Mouse (Mus musculus) kidney, adult 2 months (tissue): ENCODE measurements at regions not wholly inside any gene's neighbourhood (a gene's known extent, or its start where the extent isn't known, plus 50 kb on each side); places are given as distances from the start of the nearest gene placed in this dataset.

ENCODE experiments used
- CTCF ChIP-seq: fragments of 200-500 bp; conservative IDR thresholded peaks from 2 replicates; pipeline ENCODE4 v1.5.1; 2011; ENCODE audit warnings: low read depth, mild to moderate bottlenecking, control low read depth, low read length, moderate library complexity, mixed read lengths; ENCODE audit not compliant: insufficient read depth, insufficient read length
- POLR2A ChIP-seq: fragments of 200-500 bp; IDR thresholded peaks from one replicate; pipeline ENCODE4 v1.6.1; 2011; ENCODE audit warnings: low read depth, low read length, control low read depth

- no peak for TF ChIP-seq POLR2A
- TF ChIP-seq CTCF = no peak
These were observed 1170.5 kb downstream of the 4930447A16Rik start for GRCm38 (mm10) chr15:38595820-38596219.
